Mouse (Mus musculus) lung, embryonic 16.5 days (tissue): ENCODE results near the gene Gm10273. TPM values are rescaled to one million over a fixed set of nuclear protein-coding genes. Genes with fewer than 3 reads are reported as not detected.
"Not testable (repeated sequence)": the region's sequence is repeated elsewhere in the genome, so short reads cannot be mapped to it uniquely, and the experiment has no call there.

Experiments
- ATAC-seq: fragments of 200-750 bp; cut with Nextera tagmentation; 2 replicates; pipeline ENCODE4 v1.8.0; 2017; ENCODE audit warnings: low read depth, mild to moderate bottlenecking, moderate library complexity
- H3K27ac ChIP-seq: fragments of 300-500 bp; sonication (generic); 2 replicates; pipeline ENCODE4 v1.5.1; 2014; ENCODE audit warnings: mild to moderate bottlenecking, control low read depth, low read length
- H3K27me3 ChIP-seq: fragments of 300-500 bp; sonication (generic); 2 replicates; pipeline ENCODE4 v1.6.1; 2014; ENCODE audit warnings: low read depth, low read length, mixed read lengths; ENCODE audit not compliant: control insufficient read depth, insufficient read depth
- H3K36me3 ChIP-seq: fragments of 300-500 bp; sonication (generic); 2 replicates; pipeline ENCODE4 v1.6.1; 2014; ENCODE audit warnings: low read length; ENCODE audit not compliant: control insufficient read depth, insufficient read depth
- H3K4me1 ChIP-seq: fragments of 300-500 bp; sonication (generic); replicated peaks from 2 replicates; pipeline ENCODE4 v1.6.1; 2014; ENCODE audit warnings: low read length, mixed read lengths; ENCODE audit not compliant: control insufficient read depth, insufficient read depth
- H3K4me2 ChIP-seq: fragments of 300-500 bp; sonication (generic); 2 replicates; pipeline ENCODE4 v1.6.1; 2014; ENCODE audit warnings: low read depth, low read length, control low read depth
- H3K4me3 ChIP-seq: fragments of 300-500 bp; sonication (generic); 2 replicates; pipeline ENCODE4 v1.5.1; 2014; ENCODE audit warnings: mild to moderate bottlenecking, low read length, control low read depth
- H3K9ac ChIP-seq: fragments of 300-500 bp; sonication (generic); 2 replicates; pipeline ENCODE4 v1.6.1; 2014; ENCODE audit warnings: low read length, control low read depth
- H3K9me3 ChIP-seq: fragments of 300-500 bp; sonication (generic); 2 replicates; pipeline ENCODE4 v1.6.1; 2016; ENCODE audit warnings: low read length; ENCODE audit not compliant: control insufficient read depth
- WGBS: fragments of 180-500 bp; shearing (Covaris S2); extraction: QIAGEN DNeasy Blood & Tissue Kit; methylation state at CpG from one replicate; pipeline ENCODE4 v1.1.7; 2014; 5-methylcytosine and 5-hydroxymethylcytosine counted together
- polyA plus RNA-seq: library from polyadenylated mRNA; unstranded; fragments of >200 nt; fragmentation: Nextera tagmentation; extraction: Ambion mirVana; gene quantifications from 2 replicates; pipeline ENCODE4 v1.2.1, GENCODE M21; 2015

Gene Gm10273
- polyA plus RNA-seq, 1 experiment from 2014 or later: 1.3 TPM

DNA sequence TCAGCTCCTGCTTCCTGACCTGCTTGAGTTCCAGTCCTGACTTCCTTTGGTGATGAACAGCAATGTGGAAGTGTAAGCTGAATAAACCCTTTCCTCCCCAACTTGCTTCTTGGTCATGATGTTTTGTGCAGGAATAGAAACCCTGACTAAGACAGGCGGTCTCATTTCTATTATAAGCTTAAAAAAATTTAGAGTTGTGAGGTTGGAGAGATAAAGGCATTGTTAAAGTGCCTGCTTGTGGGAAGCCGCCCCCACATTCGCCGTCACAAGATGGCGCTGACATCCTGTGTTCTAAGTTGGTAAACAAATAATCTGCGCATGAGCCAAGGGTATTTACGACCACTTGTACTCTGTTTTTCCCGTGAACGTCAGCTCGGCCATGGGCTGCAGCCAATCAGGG is 13.9 kb upstream of the Gm10273 start:
- not testable (repeated sequence) for H3K9me3 ChIP-seq, H3K4me1 ChIP-seq, H3K4me3 ChIP-seq, ATAC-seq, H3K27me3 ChIP-seq, H3K36me3 ChIP-seq, H3K9ac ChIP-seq, H3K4me2 ChIP-seq, H3K27ac ChIP-seq
- 79% methylated on average over 5 of the region's 10 CpGs for whole genome bisulfite sequencing

DNA sequence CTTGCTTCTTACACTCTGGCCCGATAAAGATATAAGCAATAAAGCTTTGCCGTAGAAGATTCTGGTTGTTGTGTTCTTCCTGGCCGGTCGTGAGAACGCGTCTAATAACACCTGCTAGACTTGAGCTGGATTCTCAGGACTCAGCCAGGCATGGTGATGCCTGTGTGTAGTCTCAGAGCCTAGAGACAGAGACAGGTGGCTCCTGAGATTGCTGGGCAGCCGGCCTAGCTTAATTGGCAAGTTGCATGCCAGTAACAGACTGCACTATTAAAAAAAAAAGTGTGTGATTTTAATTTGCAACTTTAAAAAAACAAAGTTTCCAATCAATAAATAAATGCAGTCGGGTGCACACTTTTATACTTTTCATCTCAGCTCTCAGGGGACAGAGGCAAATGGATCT is 8.5 kb upstream of the Gm10273 start:
- H3K4me2 ChIP-seq: no peak overlapping the region
- no peak overlapping the region for H3K4me3 ChIP-seq
- H3K4me1 ChIP-seq: no peaks in the 10 kb centered on the region
- H3K9me3 ChIP-seq: peaks cover 5% of the 10 kb centered on the region
- ATAC-seq: no peak
- H3K9ac ChIP-seq: no peak overlapping the region
- H3K27me3 ChIP-seq: no peaks in the 10 kb centered on the region
- H3K27ac ChIP-seq: no peak overlapping the region
- WGBS: 87% methylated on average over 7 of the region's 8 CpGs
- H3K36me3 ChIP-seq: 0 out of 2 replicates have a peak, but pooled peaks cover 2% of the 10 kb centered on the region

DNA sequence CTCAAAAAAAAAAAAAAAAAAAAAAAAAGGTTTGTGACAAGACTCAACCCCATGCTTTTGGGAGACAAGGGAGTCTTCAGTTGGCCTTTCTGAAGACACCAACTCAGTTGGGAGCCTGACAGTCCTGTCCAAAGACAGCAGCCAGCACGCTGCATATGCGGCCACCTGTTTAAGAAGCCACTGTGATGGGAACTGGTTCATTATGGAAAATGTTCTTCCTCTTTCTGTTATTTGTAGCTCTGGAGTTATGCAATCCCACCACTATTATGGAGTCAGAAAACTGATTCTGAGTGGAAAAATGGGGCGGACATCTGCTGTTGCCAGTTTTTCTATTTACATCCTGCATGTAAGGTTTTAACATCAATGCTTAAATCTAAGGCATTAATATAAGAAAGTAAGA is 5.8 kb upstream of the Gm10273 start:
- WGBS: 95% methylated on average over 3 of the region's 3 CpGs

DNA sequence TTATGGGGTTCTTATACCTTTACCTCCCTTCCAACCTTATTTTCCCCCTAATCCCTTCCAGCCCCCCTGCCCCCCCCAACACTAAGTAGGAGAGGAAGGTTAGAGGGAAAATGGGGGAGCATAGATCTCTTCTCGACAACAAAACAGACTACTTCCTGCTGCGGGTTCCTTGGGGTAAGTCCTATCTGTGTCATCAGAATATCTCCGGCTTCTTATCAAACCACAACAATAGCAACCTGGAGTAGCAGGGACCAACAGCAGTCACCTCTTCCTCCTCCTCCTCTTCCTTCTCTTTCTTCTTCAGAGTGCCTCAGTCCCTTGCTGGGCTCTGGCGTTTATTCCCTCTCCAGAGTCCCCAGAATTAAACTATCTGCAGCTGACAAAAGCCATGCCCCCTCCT is 3.5 kb upstream of the Gm10273 start:
- Histone ChIP-seq H3K9me3 (peaks cover 5% of the 10 kb centered on the region), H3K4me3 (no peak overlapping the region), H3K4me1 (no peaks in the 10 kb centered on the region), H3K36me3 (0 out of 2 replicates have a peak, but pooled peaks cover 2% of the 10 kb centered on the region), H3K9ac (no peak overlapping the region), H3K27ac (no peak overlapping the region), H3K27me3 (no peaks in the 10 kb centered on the region), H3K4me2 (no peak overlapping the region)
- ATAC-seq: no peak
- 32% methylated on average over 4 of the region's 4 CpGs for WGBS

More for the DNA sequence above, 5.8 kb upstream of the Gm10273 start:
- Histone ChIP-seq H3K9ac (no peak overlapping the region), H3K27ac (no peak overlapping the region), H3K9me3 (peaks cover 5% of the 10 kb centered on the region), H3K4me3 (no peak overlapping the region), H3K4me1 (no peaks in the 10 kb centered on the region), H3K36me3 (0 out of 2 replicates have a peak, but pooled peaks cover 2% of the 10 kb centered on the region), H3K4me2 (no peak overlapping the region), H3K27me3 (no peaks in the 10 kb centered on the region)
- ATAC-seq: no peak

DNA sequence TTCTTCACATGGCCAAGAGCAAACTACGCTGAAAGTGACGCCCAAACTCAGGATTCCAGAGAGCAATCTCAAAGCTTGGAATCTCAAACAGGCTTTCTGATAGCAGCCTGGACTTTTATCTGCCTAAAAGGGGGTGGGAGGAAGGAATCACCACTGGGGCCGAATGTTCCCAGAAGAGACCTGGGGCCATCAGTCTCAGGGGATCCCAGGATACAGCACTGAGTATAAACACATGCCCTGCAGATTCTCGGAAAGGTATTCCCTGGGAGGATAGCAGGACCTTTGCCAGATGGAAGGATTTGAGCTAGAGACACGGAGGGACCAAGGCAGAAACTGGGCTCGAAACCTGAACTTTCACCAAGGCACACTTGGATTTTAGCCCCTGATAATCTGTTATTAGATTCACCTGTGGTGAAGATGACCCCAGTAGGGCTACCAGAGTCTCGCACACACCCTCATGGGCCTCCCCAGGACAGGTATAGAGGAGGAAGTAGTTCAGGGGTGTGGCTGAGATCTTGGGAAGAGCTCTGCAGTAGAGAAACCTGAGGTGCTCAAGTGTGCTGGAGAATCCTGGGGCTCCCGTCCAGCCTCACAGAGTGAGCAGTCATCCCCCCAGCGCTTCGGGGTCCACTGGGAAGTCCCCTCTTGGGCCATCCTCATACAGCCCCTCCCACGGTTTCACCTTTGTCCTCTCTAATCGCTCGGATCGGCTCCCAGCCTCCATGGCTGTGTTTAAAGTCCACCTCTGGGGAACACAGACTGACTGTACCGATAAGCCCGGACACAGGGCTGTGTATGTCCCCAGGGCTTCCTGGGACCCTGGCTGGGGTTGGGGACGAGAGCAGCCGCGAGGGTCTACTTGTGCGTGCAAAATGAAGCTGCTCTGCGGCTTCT is 7.7 kb downstream of the Gm10273 start, which contains the start of gene Pla2g12b:
Pla2g12b (plus strand) TSS at position 762 of the 894 bp plus-strand sequence.
- Histone ChIP-seq H3K27me3 (no peaks in the 10 kb centered on the region), H3K9me3 (no peaks in the 10 kb centered on the region), H3K27ac (no peak within 1 kb of the TSS), H3K9ac (no peak within 1 kb of the TSS), H3K4me1 (no peaks in the 10 kb centered on the region), H3K36me3 (no peaks in the 10 kb centered on the region), H3K4me3 (no peak within 1 kb of the TSS), H3K4me2 (no peak within 1 kb of the TSS)
- WGBS: 58% methylated on average over 21 of the region's 21 CpGs
- ATAC-seq: no peak

DNA sequence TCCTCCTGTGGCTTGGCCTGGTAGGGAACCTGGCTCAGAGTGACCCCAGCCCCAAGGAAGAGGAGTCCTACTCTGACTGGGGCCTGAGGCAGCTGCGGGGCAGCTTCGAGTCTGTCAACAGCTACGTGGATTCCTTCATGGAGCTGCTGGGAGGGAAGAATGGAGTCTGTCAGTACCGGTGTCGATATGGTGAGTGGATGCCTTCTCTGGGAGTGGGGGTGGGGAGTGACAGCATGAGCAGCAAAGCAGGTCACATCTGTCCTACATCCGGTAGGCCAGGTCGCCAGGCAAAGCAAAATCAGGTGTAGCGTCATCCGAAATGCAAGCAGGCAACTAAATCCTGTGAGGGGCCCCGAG is 8.3 kb downstream of the Gm10273 start:
- Histone ChIP-seq H3K9ac (no peak overlapping the region), H3K27me3 (no peaks in the 10 kb centered on the region), H3K9me3 (no peaks in the 10 kb centered on the region), H3K4me2 (no peak overlapping the region), H3K36me3 (no peaks in the 10 kb centered on the region), H3K27ac (no peak overlapping the region), H3K4me3 (no peak overlapping the region), H3K4me1 (no peaks in the 10 kb centered on the region)
- ATAC-seq: no peak
- 52% methylated on average over 10 of the region's 10 CpGs for WGBS

DNA sequence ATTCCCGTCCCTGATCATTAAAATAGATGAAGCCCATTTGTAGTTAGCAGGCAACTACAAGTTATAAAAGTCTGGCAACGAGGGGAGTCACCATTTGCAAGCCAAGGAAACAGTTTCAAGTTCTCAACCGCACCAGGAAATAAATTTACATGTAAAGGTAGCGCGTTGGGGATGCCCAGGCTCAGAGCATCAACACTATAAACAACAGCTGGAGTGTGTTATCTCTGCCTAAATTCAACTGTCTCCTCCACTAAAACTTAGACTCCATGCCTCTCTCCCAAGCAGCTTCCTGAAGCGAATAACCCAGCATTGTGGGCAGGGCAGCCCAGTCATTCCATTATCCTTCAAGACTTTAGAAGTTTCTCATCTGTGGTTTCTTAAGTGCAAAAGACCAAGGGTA is 13.1 kb downstream of the Gm10273 start:
- 46% methylated on average over 6 of the region's 6 CpGs for WGBS
- no peak for ATAC-seq
- no peak overlapping the region for H3K4me2 ChIP-seq

DNA sequence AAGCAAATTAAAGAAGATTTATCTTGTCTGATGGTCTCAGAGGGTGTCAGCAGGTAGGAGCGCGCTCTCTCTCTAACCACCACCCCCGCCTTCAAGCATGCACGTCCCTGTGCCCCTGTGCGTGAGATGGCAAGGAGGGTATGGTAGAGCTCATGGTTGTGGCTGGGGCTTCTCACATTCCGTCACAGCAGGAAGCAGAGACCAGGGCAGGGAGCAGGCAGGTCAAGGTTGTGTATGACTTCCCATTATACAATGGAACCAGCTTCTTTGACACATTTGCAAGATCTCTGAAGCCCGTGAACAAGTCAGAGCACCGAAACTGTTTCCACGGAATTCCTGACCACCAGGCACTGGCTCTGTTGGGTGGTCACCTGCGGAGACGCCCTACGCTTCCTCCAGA is 14.8 kb downstream of the Gm10273 start:
- WGBS: 70% methylated on average over 12 of the region's 12 CpGs
- Histone ChIP-seq H3K27me3 (no peaks in the 10 kb centered on the region), H3K36me3 (no peaks in the 10 kb centered on the region), H3K4me1 (no peaks in the 10 kb centered on the region), H3K4me3 (no peak overlapping the region), H3K4me2 (no peak overlapping the region), H3K9ac (no peak overlapping the region), H3K9me3 (no peaks in the 10 kb centered on the region), H3K27ac (no peak overlapping the region)
- no peak for ATAC-seq

More for the DNA sequence above, 13.1 kb downstream of the Gm10273 start:
- Histone ChIP-seq H3K9ac (no peak overlapping the region), H3K4me3 (no peak overlapping the region), H3K36me3 (no peaks in the 10 kb centered on the region), H3K9me3 (no peaks in the 10 kb centered on the region), H3K27me3 (no peaks in the 10 kb centered on the region), H3K27ac (no peak overlapping the region), H3K4me1 (no peaks in the 10 kb centered on the region)

DNA sequence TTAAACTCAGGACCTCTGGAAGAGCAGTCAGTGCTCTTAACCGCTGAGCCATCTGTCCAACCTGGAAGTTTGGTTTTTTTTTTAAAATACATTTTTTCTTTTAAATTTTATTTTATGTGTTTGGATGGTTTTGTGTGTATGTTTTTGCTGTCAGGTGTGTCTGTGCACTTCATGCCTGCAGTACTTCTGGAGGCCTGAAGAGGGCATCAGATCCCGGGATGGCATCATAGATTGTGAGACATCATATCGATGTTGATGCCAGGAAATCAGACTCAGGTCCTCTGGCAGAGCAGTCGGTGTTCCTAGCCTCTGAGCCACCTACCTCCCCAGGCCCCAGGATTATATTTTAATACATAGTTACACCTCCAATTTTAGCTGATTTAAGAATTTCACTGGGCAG is 18.3 kb downstream of the Gm10273 start:
- no peaks in the 10 kb centered on the region for H3K27me3 ChIP-seq
- no peak overlapping the region for H3K9ac ChIP-seq
- no peaks in the 10 kb centered on the region for H3K36me3 ChIP-seq
- H3K4me3 ChIP-seq: no peak overlapping the region
- H3K27ac ChIP-seq: no peak overlapping the region
- no peak overlapping the region for H3K4me2 ChIP-seq
- WGBS: 85% methylated on average over 4 of the region's 4 CpGs
- no peaks in the 10 kb centered on the region; the same call in 1 of the 2 replicates for H3K4me1 ChIP-seq
- H3K9me3 ChIP-seq: no peaks in the 10 kb centered on the region
- no peak for ATAC-seq
